Mouse (Mus musculus) thymus, adult 2 months (tissue): ENCODE data around the gene Unc5b. TPM values are rescaled to one million over a fixed set of nuclear protein-coding genes. Genes with fewer than 3 reads are reported as not detected.

Experiments used
- DNase-seq: peaks from one replicate; pipeline ENCODE4 v3.0.0; 2021
- H3K27ac ChIP-seq: fragments of 200-500 bp; 2 replicates; pipeline ENCODE4 v1.5.1; 2012; ENCODE audit warnings: low read length, control low read depth; ENCODE audit not compliant: control insufficient read depth, insufficient read depth
- H3K27me3 ChIP-seq: fragments of 200-500 bp; 2 replicates; pipeline ENCODE4 v1.6.1; 2012; ENCODE audit warnings: mild to moderate bottlenecking, low read length, moderate library complexity, mixed read lengths; ENCODE audit not compliant: control insufficient read depth, insufficient read depth
- H3K36me3 ChIP-seq: fragments of 200-500 bp; 2 replicates; pipeline ENCODE4 v1.6.1; 2012; ENCODE audit warnings: mild to moderate bottlenecking, low read length, moderate library complexity; ENCODE audit not compliant: control insufficient read depth, insufficient read depth
- H3K4me1 ChIP-seq: fragments of 200-500 bp; replicated peaks from 2 replicates; pipeline ENCODE4 v1.6.1; 2012; ENCODE audit warnings: low read length; ENCODE audit not compliant: control insufficient read depth, insufficient read depth
- H3K4me3 ChIP-seq: fragments of 200-500 bp; 2 replicates; pipeline ENCODE4 v1.5.1; 2012; ENCODE audit warnings: mild to moderate bottlenecking, low read length, control low read depth, moderate library complexity; ENCODE audit not compliant: control insufficient read depth, insufficient read depth
- CTCF ChIP-seq: fragments of 200-500 bp; IDR thresholded peaks from 2 replicates; pipeline ENCODE4 v1.5.1; 2012; ENCODE audit warnings: mild to moderate bottlenecking, control low read depth, low read length, moderate library complexity, borderline replicate concordance; ENCODE audit not compliant: control insufficient read depth, poor library complexity, insufficient read depth; ENCODE audit errors: extremely low read depth
- POLR2A ChIP-seq: fragments of 200-500 bp; IDR thresholded peaks from 2 replicates; pipeline ENCODE4 v1.6.1; 2012; ENCODE audit warnings: mild to moderate bottlenecking, low read length, control low read depth, moderate library complexity; ENCODE audit not compliant: control insufficient read depth, poor library complexity, insufficient read depth; ENCODE audit errors: extremely low read depth
- WGBS: fragments of 180-500 bp; shearing (Covaris S2); methylation state at CpG from one replicate; pipeline ENCODE4 v1.1.7; 2018; 5-methylcytosine and 5-hydroxymethylcytosine counted together
- polyA plus RNA-seq: library from polyadenylated mRNA; depleted of rRNA; stranded (reverse); fragments of >200 nt; gene quantifications from 2 replicates; pipeline ENCODE4 v1.2.3, GENCODE M21; 2012

Gene Unc5b
- polyA plus RNA-seq, 1 experiment, result 4.0 TPM

- H3K27ac ChIP-seq, result no peak overlapping the region
- TF ChIP-seq POLR2A, result no peak
- TF ChIP-seq CTCF, result no peak
- H3K36me3 ChIP-seq, result no peaks in the 10 kb centered on the region
- DNase-seq, result no peak
- no peaks in the 10 kb centered on the region for H3K27me3 ChIP-seq
- no peak overlapping the region for H3K4me3 ChIP-seq
- no peaks in the 10 kb centered on the region for H3K4me1 ChIP-seq
- WGBS, result 80% methylated on average over 19 of the region's 19 CpGs
These were observed 7.4 kb upstream of the Unc5b start for GRCm38 (mm10) chr10:60838816-60839215.

GRCm38 (mm10) chr10:60834949-60835348, 3.6 kb upstream of the Unc5b start:
- 5% methylated on average over 13 of the region's 13 CpGs for WGBS
- Histone ChIP-seq H3K27me3 (peaks cover 13% of the 10 kb centered on the region; the same call in 1 of the 2 replicates), H3K36me3 (no peaks in the 10 kb centered on the region), H3K4me1 (peaks cover 8% of the 10 kb centered on the region), H3K27ac (no peak overlapping the region), H3K4me3 (no peak overlapping the region)
- peak; percentile 58 for DNase-seq
- TF ChIP-seq POLR2A, result no peak
- peak; percentile 94 for TF ChIP-seq CTCF

- Histone ChIP-seq H3K27me3 (peaks cover 23% of the 10 kb centered on the region; the same call in 1 of the 2 replicates), H3K4me3 (no peak overlapping the region), H3K4me1 (peaks cover 8% of the 10 kb centered on the region), H3K36me3 (no peaks in the 10 kb centered on the region), H3K27ac (no peak overlapping the region)
- TF ChIP-seq POLR2A, result no peak
- no peak for DNase-seq
- 79% methylated on average over 12 of the region's 12 CpGs for WGBS
These were observed 1.3 kb upstream of the Unc5b start for GRCm38 (mm10) chr10:60832664-60833173.

GRCm38 (mm10) chr10:60830556-60831350, 628 bp downstream of the Unc5b start:
- peak; percentile 6 for DNase-seq
- peaks cover 8% of the 10 kb centered on the region for H3K4me1 ChIP-seq
- TF ChIP-seq POLR2A (no peak), CTCF (no peak)
- peak overlapping the region; percentile 40 for H3K4me3 ChIP-seq
- 1% methylated on average over 78 of the region's 78 CpGs for WGBS
- peaks cover 23% of the 10 kb centered on the region; the same call in 1 of the 2 replicates for H3K27me3 ChIP-seq
- no peak overlapping the region for H3K27ac ChIP-seq
- H3K36me3 ChIP-seq, result no peaks in the 10 kb centered on the region

GRCm38 (mm10) chr10:60830000-60830399, 1.4 kb downstream of the Unc5b start:
- Histone ChIP-seq H3K27me3 (peaks cover 23% of the 10 kb centered on the region; the same call in 1 of the 2 replicates), H3K36me3 (no peaks in the 10 kb centered on the region), H3K27ac (no peak overlapping the region), H3K4me3 (no peak overlapping the region), H3K4me1 (peaks cover 8% of the 10 kb centered on the region)
- TF ChIP-seq POLR2A (no peak), CTCF (no peak)
- 3% methylated on average over 11 of the region's 11 CpGs for WGBS
- no peak for DNase-seq

- H3K27ac ChIP-seq, result no peak overlapping the region
- H3K4me1 ChIP-seq, result peaks cover 8% of the 10 kb centered on the region
- 55% methylated on average over 6 of the region's 6 CpGs for WGBS
- H3K27me3 ChIP-seq, result peaks cover 23% of the 10 kb centered on the region; the same call in 1 of the 2 replicates
- H3K36me3 ChIP-seq, result no peaks in the 10 kb centered on the region
- no peak overlapping the region for H3K4me3 ChIP-seq
- no peak for DNase-seq
- TF ChIP-seq CTCF (no peak), POLR2A (no peak)
These were observed 2.3 kb downstream of the Unc5b start for GRCm38 (mm10) chr10:60829071-60829470.
